Mouse (Mus musculus) limb, embryonic 13.5 days (tissue): ENCODE results near the gene Drg2. TPM values are rescaled to one million over a fixed set of nuclear protein-coding genes. Genes with fewer than 3 reads are reported as not detected.

ENCODE experiments used
- polyA plus RNA-seq: library from polyadenylated mRNA; unstranded; fragments of >200 nt; fragmentation: Nextera tagmentation; extraction: Ambion mirVana; gene quantifications from 2 replicates; pipeline ENCODE4 v1.2.1, GENCODE M21; 2015

The Drg2 gene
- polyA plus RNA-seq, 1 experiment from 2014 or later = 129 TPM

Other genes with a start within 250 kb of the Drg2 start
- gene Srebf1, start 232.0 kb upstream of the Drg2 start, polyA plus RNA-seq = 64.5 and 65.7 TPM in 2 replicates
- gene Tom1l2, start 101.7 kb upstream of the Drg2 start, polyA plus RNA-seq = 26.4 and 27.9 TPM in 2 replicates
- 1.0 and 1.5 TPM in 2 replicates for gene Drc3, start 101.3 kb upstream of the Drg2 start, polyA plus RNA-seq
- gene Gid4, start 37.4 kb upstream of the Drg2 start, polyA plus RNA-seq = 23.5 and 24.9 TPM in 2 replicates
- 52.4 and 54.8 TPM in 2 replicates for gene Atpaf2, start 36.1 kb upstream of the Drg2 start, polyA plus RNA-seq
- gene Myo15, start 14.7 kb downstream of the Drg2 start, polyA plus RNA-seq = 0.75 and 0.76 TPM in 2 replicates
- gene Alkbh5, start 81.8 kb downstream of the Drg2 start, polyA plus RNA-seq = 34.4 and 36.7 TPM in 2 replicates
- gene Llgl1, start 245.1 kb downstream of the Drg2 start, polyA plus RNA-seq = 76.6 and 83.9 TPM in 2 replicates